Mouse (Mus musculus): ENCODE data around the gene Tradd.

Tradd gene

DNA sequence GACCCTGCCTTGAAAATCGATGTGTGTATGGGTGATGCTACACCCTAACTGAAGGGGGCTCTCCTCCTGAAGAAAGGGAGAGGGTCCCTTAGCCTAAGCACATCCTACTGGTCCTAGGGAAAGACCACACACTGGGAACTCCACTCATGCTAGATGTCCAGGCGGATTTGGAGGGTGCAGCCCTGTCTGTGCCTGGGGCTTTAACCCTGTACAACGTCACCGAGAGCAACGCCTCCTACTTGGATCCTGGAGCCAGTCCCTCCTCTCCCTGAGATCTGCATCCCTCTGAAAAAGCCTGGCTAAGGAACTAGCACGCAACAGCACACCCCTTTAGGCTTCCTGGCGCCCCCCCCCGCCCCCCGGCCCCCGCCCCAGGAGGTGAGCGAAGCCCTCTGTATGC is 11.0 kb upstream of the Tradd start:
- DNase-seq (ENCODE audit: extremely low read depth, low read depth, low spot score): no peak

DNA sequence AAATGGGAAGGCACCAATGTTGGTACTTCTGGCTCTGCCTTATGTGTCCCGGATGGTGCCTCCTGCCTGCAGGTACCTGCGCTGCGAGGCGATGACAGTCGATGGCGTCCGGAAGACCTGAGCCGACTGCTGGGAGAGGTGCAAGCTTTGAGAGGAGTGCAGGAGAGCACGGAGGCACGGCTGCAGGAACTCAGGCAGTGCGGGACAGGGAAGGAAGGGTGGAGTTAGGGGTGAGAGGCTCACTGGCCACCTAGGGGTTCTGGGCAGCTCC is 6.4 kb upstream of the Tradd start:
- DNase-seq (ENCODE audit: extremely low read depth, low read depth, low spot score): no peak

GRCm38 (mm10) chr8:105270101-105270915 is 5.9 kb upstream of the Tradd start:
- DNase-seq (ENCODE audit: extremely low read depth, low read depth, low spot score): no peak

- no peak for DNase-seq (ENCODE audit: extremely low read depth, low read depth, low spot score)
These were observed 5.1 kb upstream of the Tradd start, which contains the start of gene Hsf4 for GRCm38 (mm10) chr8:105269461-105269947. Hsf4 (plus strand) TSS chr8:105269801.

DNA sequence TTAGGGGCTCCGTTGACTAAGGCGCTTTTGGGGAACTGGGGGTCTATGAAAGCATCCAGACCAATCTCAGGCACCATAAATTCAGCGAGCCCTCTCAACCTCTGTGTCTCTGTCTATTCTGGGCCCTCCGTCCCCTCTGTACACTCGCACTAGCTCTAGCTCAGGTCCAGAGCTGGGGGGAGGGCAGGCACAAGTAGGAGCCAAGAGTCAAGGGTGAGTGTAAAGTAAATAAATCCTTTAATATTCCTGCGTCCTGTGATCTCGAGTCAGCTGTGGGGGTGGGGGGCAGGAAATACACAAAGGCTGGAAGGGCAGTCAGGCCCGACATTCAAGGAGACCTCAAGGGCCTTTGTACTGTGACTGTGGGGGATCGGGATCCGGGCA is 4.7 kb upstream of the Tradd start:
- DNase-seq (ENCODE audit: extremely low read depth, low read depth, low spot score): no peak

DNA sequence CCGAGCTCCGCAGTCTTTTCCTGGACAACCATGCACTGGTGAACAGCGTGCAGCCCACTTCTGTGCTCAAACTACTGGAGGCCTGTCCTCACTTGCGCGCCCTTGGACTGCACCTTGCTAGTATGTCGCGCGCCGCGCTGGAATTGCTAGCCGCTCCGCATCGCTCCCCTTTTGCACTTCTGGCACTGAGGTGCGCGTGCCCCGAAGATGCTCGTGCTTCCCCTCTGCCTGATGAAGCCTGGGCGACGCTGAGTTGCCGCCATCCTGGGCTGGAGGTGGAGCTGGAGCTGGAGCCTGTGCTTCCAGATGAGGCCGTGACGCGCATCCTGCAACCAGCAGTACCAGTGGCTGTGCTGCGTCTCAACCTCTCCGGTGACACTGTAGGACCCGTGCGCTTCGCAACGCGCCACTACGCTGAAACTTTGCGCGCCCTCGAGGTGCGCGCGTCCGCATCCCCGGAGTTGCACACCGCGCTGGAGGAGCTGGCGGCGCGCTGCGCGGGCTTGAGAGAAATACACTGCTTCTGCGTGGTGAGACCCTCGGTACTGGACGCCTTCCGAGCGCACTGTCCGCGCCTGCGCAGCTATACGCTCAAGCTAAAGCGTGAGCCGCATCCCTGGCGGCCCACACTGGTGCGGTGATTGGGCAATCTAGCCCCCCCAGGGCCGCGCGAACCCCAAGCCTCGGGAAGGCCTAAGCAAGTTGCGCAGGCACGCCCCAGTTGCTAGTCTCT is 4.1 kb upstream of the Tradd start:
- DNase-seq (ENCODE audit: extremely low read depth, low read depth, low spot score): no peak

GRCm38 (mm10) chr8:105266775-105267174 is 2.4 kb upstream of the Tradd start:
- no peak for DNase-seq (ENCODE audit: extremely low read depth, low read depth, low spot score)

DNA sequence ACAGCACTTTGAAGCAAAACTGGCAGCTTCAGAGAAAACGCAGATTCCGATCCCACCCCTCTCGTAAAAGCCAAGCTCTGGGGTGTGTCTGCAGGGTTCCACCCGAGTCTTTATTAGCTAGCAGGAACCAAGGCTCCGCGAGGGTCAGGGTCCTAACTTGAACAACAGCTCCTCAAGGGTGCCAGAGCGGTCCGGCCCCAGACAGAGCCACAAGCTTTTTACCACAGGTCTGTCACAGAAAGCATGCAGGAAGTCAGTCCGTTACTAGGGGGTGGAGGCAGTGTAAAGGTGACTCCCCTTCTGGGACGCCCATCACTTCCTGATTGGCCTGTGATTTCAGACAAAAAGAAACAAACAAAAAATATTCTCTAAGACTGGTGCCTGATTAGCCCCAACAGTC is 719 bp upstream of the Tradd start:
- no peak for DNase-seq (ENCODE audit: extremely low read depth, low read depth, low spot score)

DNA sequence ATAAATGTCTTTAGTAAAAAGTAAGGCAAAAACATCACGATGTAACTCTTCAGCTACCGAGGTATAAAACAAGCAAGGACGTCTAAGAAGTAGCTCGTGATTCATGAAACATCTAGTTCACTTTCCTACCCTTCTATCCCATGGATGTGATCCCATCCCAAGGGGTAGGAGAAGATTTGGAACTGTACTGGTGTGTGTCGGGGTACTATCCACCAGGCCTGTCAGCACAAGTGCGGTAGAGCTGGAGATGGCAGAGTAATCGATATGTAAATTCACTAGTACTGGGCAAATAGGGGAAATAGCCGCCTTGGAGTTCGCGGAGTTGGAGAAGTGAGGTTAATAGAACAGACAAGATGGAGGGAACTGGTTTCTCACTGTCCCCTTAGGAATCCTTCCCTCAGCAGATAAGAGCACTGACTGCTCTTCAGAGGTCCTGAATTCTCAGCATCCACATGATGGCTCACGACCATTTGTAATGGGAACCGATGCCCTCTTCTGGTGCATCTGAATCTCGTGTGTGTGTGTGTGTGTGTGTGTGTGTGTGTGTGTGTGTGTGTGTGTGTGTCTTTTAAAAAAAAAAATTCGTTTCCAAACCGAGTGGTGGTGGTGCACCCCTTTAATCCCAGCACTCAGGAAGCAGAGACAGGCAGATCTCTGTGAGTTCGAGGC is 1.0 kb downstream of the Tradd start:
- DNase-seq (ENCODE audit: extremely low read depth, low read depth, low spot score): no peak

GRCm38 (mm10) chr8:105261326-105261980 is 3.0 kb downstream of the Tradd start:
- DNase-seq (ENCODE audit: extremely low read depth, low read depth, low spot score): no peak

GRCm38 (mm10) chr8:105260371-105261099 is 3.9 kb downstream of the Tradd start:
- DNase-seq (ENCODE audit: extremely low read depth, low read depth, low spot score): no peak

- DNase-seq (ENCODE audit: extremely low read depth, low read depth, low spot score): no peak
These were observed 4.6 kb downstream of the Tradd start for GRCm38 (mm10) chr8:105259721-105260320.

GRCm38 (mm10) chr8:105258911-105259720 is 5.3 kb downstream of the Tradd start:
- DNase-seq (ENCODE audit: extremely low read depth, low read depth, low spot score): no peak

- no peak for DNase-seq (ENCODE audit: extremely low read depth, low read depth, low spot score)
These were observed 6.9 kb downstream of the Tradd start for GRCm38 (mm10) chr8:105257318-105258114.

- DNase-seq (ENCODE audit: extremely low read depth, low read depth, low spot score): no peak
These were observed 9.5 kb downstream of the Tradd start, which contains the start of gene B3gnt9 for GRCm38 (mm10) chr8:105254966-105255350. B3gnt9 (minus strand) TSS chr8:105255153.

- DNase-seq (ENCODE audit: extremely low read depth, low read depth, low spot score): no peak
These were observed 10.1 kb downstream of the Tradd start for GRCm38 (mm10) chr8:105254152-105254965.

DNA sequence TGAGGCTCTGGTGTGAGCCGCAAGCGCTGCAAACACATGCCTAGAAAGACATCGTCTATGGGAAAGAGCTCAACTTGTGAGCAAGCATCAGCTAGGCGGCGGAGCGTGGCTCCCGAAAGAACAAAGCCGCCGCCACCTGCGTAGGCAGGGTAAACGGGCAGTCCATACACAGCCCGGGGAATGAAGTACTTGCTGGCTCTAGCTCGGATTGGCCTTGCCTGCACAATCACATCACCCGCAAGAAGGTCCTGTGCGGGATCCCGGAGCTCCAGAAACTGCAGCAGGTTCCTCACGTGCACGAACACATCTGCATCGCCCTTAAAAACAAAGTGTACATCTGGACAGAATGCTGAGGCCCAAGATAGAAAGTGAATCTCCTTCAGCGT is 10.7 kb downstream of the Tradd start:
- DNase-seq (ENCODE audit: extremely low read depth, low read depth, low spot score): no peak

Data from fat pad, adult 2 months (tissue).